Mouse (Mus musculus): ENCODE data around the gene Nrde2. TPM values are rescaled to one million over a fixed set of nuclear protein-coding genes. Genes with fewer than 3 reads are reported as not detected.
"Not testable (repeated sequence)": the region's sequence is repeated elsewhere in the genome, so short reads cannot be mapped to it uniquely, and the experiment has no call there.

Gene Nrde2
- polyA plus RNA-seq, 1 experiment, result 8.1 TPM

GRCm38 (mm10) chr12:100198967-100199660 lies 39.7 kb upstream of the Nrde2 start, which contains the start of gene Calm1:
TSS of gene Calm1 (plus strand) at chr12:100199435.
- Histone ChIP-seq H3K4me3 (ENCODE audit: insufficient read depth, low read length) (peak within 1 kb of the TSS; percentile 86), H3K27ac (ENCODE audit: insufficient read depth, low read length) (peak within 1 kb of the TSS; percentile 38)
- TF ChIP-seq POLR2A (IDR thresholded peaks at IDR 0.05; ENCODE audit: low read depth, low read length), result peak; percentile 100
- 0 out of 2 replicates have a peak, but pooled peaks have one; percentile 2 for TF ChIP-seq CTCF (IDR thresholded peaks at IDR 0.05; ENCODE audit: borderline replicate concordance, insufficient read depth, low read length)

GRCm38 (mm10) chr12:100196786-100197185 lies 37.3 kb upstream of the Nrde2 start:
- no peak overlapping the region for H3K4me3 ChIP-seq (ENCODE audit: insufficient read depth, low read length)
- no peaks in the 10 kb centered on the region for H3K4me1 ChIP-seq (ENCODE audit: control insufficient read depth, insufficient read depth, low read length)
- H3K27ac ChIP-seq (ENCODE audit: insufficient read depth, low read length), result no peak overlapping the region
- TF ChIP-seq CTCF (IDR thresholded peaks at IDR 0.05; ENCODE audit: borderline replicate concordance, insufficient read depth, low read length) (no peak), POLR2A (IDR thresholded peaks at IDR 0.05; ENCODE audit: low read depth, low read length) (no peak)

More at GRCm38 (mm10) chr12:100198967-100199660, 39.7 kb upstream of the Nrde2 start, which contains the start of gene Calm1:
- H3K4me1 ChIP-seq (ENCODE audit: control insufficient read depth, insufficient read depth, low read length), result no peaks in the 10 kb centered on the region

- H3K4me3 ChIP-seq (ENCODE audit: insufficient read depth, low read length), result no peak overlapping the region
- H3K4me1 ChIP-seq (ENCODE audit: control insufficient read depth, insufficient read depth, low read length), result no peaks in the 10 kb centered on the region
- H3K27ac ChIP-seq (ENCODE audit: insufficient read depth, low read length), result no peak overlapping the region
- TF ChIP-seq CTCF (IDR thresholded peaks at IDR 0.05; ENCODE audit: borderline replicate concordance, insufficient read depth, low read length) (no peak), POLR2A (IDR thresholded peaks at IDR 0.05; ENCODE audit: low read depth, low read length) (no peak)
Measured at GRCm38 (mm10) chr12:100194181-100194580, 34.7 kb upstream of the Nrde2 start.

GRCm38 (mm10) chr12:100190802-100191201 lies 31.3 kb upstream of the Nrde2 start:
- Histone ChIP-seq H3K27ac (ENCODE audit: insufficient read depth, low read length) (no peak overlapping the region), H3K4me3 (ENCODE audit: insufficient read depth, low read length) (no peak overlapping the region), H3K4me1 (ENCODE audit: control insufficient read depth, insufficient read depth, low read length) (peaks cover 4% of the 10 kb centered on the region)
- TF ChIP-seq CTCF (IDR thresholded peaks at IDR 0.05; ENCODE audit: borderline replicate concordance, insufficient read depth, low read length) (no peak), POLR2A (IDR thresholded peaks at IDR 0.05; ENCODE audit: low read depth, low read length) (no peak)

- peaks cover 10% of the 10 kb centered on the region for H3K4me1 ChIP-seq (ENCODE audit: control insufficient read depth, insufficient read depth, low read length)
- H3K4me3 ChIP-seq (ENCODE audit: insufficient read depth, low read length), result peak overlapping the region; percentile 37
- TF ChIP-seq POLR2A (IDR thresholded peaks at IDR 0.05; ENCODE audit: low read depth, low read length) (peak; percentile 34; the same call in 1 of the 2 replicates), CTCF (IDR thresholded peaks at IDR 0.05; ENCODE audit: borderline replicate concordance, insufficient read depth, low read length) (no peak)
- peak overlapping the region; percentile 42 for H3K27ac ChIP-seq (ENCODE audit: insufficient read depth, low read length)
Measured at GRCm38 (mm10) chr12:100187756-100188430, 28.4 kb upstream of the Nrde2 start.

GRCm38 (mm10) chr12:100187013-100187755 lies 27.7 kb upstream of the Nrde2 start:
- H3K27ac ChIP-seq (ENCODE audit: insufficient read depth, low read length), result peak overlapping the region; percentile 99
- H3K4me1 ChIP-seq (ENCODE audit: control insufficient read depth, insufficient read depth, low read length), result peaks cover 10% of the 10 kb centered on the region
- no peak for TF ChIP-seq CTCF (IDR thresholded peaks at IDR 0.05; ENCODE audit: borderline replicate concordance, insufficient read depth, low read length)
- peak; percentile 53 for TF ChIP-seq POLR2A (IDR thresholded peaks at IDR 0.05; ENCODE audit: low read depth, low read length)
- H3K4me3 ChIP-seq (ENCODE audit: insufficient read depth, low read length), result peak overlapping the region; percentile 78

GRCm38 (mm10) chr12:100186376-100186775 lies 26.9 kb upstream of the Nrde2 start:
- TF ChIP-seq CTCF (IDR thresholded peaks at IDR 0.05; ENCODE audit: borderline replicate concordance, insufficient read depth, low read length), result no peak
- peak; percentile 40; the same call in 1 of the 2 replicates for TF ChIP-seq POLR2A (IDR thresholded peaks at IDR 0.05; ENCODE audit: low read depth, low read length)
- peaks cover 10% of the 10 kb centered on the region for H3K4me1 ChIP-seq (ENCODE audit: control insufficient read depth, insufficient read depth, low read length)
- H3K27ac ChIP-seq (ENCODE audit: insufficient read depth, low read length), result peak overlapping the region; percentile 99
- H3K4me3 ChIP-seq (ENCODE audit: insufficient read depth, low read length), result peak overlapping the region; percentile 78

GRCm38 (mm10) chr12:100185897-100186296 lies 26.4 kb upstream of the Nrde2 start:
- H3K4me3 ChIP-seq (ENCODE audit: insufficient read depth, low read length), result no peak overlapping the region
- H3K4me1 ChIP-seq (ENCODE audit: control insufficient read depth, insufficient read depth, low read length), result peaks cover 10% of the 10 kb centered on the region
- no peak for TF ChIP-seq POLR2A (IDR thresholded peaks at IDR 0.05; ENCODE audit: low read depth, low read length)
- no peak for TF ChIP-seq CTCF (IDR thresholded peaks at IDR 0.05; ENCODE audit: borderline replicate concordance, insufficient read depth, low read length)
- no peak overlapping the region for H3K27ac ChIP-seq (ENCODE audit: insufficient read depth, low read length)

- not testable (repeated sequence) for H3K27ac ChIP-seq (ENCODE audit: insufficient read depth, low read length); H3K4me3 ChIP-seq (ENCODE audit: insufficient read depth, low read length); H3K4me1 ChIP-seq (ENCODE audit: control insufficient read depth, insufficient read depth, low read length)
Measured at GRCm38 (mm10) chr12:100184976-100185375, 25.5 kb upstream of the Nrde2 start.
